Mouse (Mus musculus) embryo, embryonic 10.5 days (tissue): ENCODE measurements around the gene Lrrc1.
A peak's percentile ranks its signal among the peaks of the same experiment; 100 is the strongest.

Experiments used
- DNase-seq: peaks from one replicate; pipeline ENCODE4 v3.0.0-alpha.2; 2015; ENCODE audit warnings: low spot score

Lrrc1 gene

DNA sequence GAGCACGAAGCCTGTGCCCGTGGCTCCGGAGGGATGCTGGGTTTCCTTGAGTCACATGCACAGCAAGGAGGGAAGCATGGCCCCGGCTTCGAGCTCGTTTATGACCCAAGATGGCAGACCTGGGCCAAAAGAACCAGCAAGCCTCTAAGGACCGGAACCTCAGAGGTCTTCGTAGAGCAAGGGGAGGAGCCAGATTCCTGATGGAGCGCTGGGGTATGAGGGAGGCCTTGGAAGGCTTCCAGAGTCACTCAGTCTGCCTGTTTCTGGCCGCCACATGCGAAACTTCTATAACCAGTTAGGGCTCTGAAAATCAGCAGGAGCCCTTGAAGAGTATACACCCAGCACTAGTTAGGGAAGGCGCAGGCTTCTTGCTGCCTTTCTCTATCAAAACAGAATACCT lies 159.1 kb downstream of the Lrrc1 start:
- DNase-seq = no peak

DNA sequence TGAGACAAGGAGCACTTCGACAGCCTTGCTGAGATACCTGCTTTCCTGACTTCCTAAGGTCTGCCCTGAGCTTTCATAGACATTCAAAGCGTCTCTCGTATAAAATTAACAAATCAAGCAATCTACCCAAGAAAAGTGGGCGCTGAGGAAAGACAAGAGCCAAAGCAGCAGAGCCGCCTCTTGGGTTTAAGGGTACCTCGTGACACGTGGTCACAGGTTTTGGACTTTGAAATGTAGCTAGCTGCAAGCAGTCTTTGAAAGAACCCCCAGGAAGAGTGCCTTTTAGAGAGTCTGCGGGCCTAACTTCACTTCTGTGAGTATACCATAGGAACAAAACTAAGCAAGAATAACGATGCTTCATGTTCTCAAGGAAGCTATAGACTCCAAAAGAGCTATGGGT lies 160.0 kb downstream of the Lrrc1 start:
- no peak for DNase-seq

DNA sequence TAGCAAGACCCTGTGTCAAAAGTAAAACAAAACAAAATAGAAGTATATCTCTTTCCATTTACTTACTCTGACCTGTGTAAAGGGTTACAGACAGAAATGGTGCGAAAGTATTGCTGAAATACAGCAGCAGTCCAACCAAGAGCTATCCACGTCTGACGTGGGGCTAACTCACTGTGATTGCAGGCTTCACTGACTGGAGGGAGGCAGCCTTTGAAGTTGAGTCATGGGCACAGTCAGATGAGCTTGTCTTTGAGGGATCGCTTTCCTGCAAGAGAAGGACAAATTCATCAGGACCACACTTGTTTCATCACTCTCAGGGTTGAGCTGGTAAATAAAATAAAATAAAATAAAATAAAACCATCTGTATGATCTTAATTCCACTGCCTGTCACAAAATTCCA lies 160.7 kb downstream of the Lrrc1 start:
- no peak for DNase-seq

DNA sequence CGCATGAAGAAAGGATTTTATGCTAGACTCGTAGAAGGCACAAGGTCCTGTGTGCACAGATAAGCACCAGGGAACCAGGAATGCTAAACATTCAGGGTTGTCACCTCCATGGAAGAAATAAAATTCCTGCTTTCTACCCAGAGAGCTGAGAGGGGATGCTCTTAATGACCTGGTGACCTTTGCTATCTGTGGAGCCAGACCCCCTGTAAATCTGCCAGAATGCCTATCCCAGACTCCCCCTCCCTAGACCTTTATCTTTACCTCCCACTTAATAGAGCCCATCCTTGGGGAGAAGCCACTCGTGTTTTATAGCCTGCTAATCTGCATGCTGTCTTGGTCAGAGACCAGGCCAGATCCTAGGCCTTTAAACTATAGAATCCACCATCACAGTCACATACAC lies 162.2 kb downstream of the Lrrc1 start:
- DNase-seq = peak; percentile 28

DNA sequence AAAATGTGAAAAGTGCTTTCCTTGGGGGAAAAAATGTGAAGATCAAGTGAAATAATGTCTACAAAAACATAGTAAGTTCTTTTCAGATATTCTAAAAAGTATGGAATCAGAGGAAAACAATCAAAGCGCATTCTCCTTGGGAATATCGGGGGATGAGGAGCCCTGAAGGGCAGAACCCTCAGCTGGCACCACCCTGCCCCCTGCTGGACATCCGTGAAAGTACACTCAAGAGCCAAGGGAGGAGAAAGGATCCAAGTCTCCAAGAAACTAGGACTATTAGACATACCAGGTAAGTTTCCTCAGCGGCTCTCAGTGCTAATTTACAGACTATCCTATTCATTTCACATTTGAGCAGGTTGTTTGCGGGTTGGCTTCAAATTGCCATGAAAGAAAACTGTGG lies 163.1 kb downstream of the Lrrc1 start:
- DNase-seq = peak; percentile 85
